Mouse (Mus musculus): ENCODE data around the gene Zfr2. TPM values are rescaled to one million over a fixed set of nuclear protein-coding genes. Genes with fewer than 3 reads are reported as not detected.

Gene Zfr2
- total RNA-seq, 2 experiments from 2014 or later = 58.0 to 66.8 TPM

DNA sequence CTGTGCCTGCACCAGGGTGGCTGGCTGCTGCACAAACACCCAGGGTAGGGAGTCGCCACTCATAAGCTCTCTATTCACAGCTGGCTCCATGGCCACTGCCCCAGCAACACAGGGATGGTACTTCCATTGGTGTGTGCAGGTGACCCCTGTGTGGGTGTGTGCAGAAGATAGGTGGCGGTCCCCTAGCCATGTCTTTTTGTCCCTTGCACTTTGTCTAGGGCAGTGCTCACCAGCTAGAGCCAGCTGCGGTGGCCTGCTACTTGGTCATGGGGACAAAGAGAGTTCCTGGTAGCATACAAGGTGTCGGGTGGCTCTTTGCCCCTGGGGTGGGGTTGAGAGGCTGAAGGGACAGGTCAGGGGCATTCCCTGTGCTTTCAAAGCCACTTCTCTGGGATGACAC lies 11.2 kb downstream of the Zfr2 start:
- DNase-seq (ENCODE audit: low spot score in 2 of 2) = no peak

- peak; percentile 88 to 89 for DNase-seq (ENCODE audit: low spot score in 2 of 2)
These were observed 11.6 kb downstream of the Zfr2 start for GRCm38 (mm10) chr10:81244595-81244994.

DNA sequence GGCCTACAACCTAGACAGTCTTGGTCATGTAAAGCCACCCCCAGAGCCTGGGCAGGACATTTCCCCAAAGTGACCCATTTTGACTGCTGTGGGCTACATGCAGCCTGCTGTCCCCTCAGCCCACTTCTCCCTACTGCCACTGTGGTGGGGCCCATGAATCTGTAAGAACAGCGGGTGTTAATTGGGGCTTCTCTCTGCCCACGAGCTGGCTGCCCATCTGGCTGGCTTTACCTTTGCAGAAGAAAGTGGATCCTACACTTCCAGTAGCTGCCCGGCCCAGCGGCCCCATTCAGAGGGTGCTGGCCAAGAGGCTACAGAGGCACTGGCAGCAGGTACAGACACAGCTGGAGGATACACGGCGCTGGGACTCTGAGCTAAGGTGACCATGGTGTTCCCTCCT lies 12.2 kb downstream of the Zfr2 start:
- DNase-seq (ENCODE audit: low spot score in 2 of 2) = no peak

DNA sequence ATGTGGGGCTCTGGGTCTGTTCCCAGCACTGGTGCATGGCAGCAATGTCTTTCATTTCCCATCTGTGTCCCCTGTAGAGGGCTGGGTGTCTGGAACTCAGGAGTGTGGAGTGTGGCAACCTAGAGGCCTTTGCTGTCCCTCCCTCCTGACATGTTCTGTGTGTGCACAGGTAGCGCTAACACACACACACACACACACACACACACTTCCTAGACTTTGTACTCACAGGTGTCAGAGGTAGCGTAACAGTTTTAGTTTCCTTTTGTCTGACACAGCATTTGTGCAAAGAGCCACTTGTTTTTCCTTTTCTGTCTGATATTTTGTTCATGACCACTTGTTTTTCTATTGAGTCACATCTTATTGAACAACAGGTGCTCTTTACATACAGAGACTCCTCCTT lies 14.8 kb downstream of the Zfr2 start:
- no peak for DNase-seq (ENCODE audit: low spot score in 2 of 2)

- no peak for DNase-seq (ENCODE audit: low spot score in 2 of 2)
These were observed 16.5 kb downstream of the Zfr2 start for GRCm38 (mm10) chr10:81249442-81249841.

- peak; percentile 80 to 83 for DNase-seq (ENCODE audit: low spot score in 2 of 2)
These were observed 19.8 kb downstream of the Zfr2 start, which contains the start of gene Matk for GRCm38 (mm10) chr10:81252424-81253419. Matk (plus strand) TSS chr10:81252935.

DNA sequence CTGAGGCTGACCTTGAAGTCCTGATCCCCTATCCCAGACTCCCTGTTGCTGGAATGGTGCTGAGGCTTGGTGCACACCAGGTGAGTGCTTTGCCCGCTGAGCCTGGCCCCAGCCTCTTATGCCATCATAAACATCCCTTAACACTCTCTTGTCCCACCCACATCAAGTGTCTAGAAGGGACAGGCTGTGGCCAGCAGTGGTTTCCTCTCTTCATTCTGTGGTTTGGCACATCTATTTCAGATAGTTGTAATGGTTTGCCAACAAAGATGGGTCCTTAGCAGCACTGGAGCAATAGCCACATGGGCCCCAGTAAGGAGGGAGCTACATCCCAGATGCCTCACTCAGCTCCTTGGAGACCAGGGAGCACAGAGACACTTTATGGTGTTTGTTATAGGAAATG lies 21.9 kb downstream of the Zfr2 start:
- no peak for DNase-seq (ENCODE audit: low spot score in 2 of 2)

DNA sequence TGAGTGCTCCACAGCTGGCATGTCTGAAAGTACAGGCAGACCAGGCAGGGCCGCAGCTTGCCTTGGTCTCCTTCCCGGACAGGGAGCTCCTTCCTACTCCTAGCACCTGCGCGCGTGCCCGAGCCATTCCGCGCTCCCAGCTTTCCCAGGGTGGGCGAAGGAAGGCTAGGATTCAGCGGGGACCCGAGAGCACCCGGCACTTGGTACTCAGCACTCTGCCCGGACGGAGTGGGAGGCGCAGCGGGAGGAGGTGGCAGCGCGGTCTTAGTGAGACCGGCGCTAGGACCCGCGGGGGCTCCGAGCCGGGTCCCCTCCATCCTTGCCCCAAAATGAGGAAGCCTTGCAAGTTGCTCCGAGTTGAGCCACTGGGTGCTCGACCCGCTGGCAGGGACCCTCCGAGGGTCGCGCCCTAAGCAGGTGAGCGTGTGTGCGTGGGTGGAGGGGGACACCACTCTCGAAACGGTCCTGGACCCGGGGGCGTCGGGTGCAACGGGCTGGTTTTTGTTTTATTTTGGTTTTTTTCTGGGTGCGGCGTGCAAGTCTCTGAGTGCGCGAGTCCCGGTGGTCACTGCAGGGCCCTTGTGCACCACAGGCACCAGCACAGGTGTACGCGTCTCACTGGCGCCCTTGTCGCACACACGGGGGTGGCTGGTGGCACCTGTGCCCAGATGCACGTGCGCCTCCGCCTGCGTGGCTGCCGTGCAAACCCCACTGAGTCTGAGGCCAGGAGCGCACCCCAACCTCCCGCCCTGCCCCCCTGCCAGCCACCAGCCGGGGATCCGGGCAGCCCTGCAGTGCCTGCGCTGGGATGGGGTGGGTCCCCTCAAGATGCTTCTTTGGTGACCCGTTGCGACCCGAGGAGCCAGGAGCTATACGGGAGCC lies 24.4 kb downstream of the Zfr2 start:
- DNase-seq (ENCODE audit: low spot score in 2 of 2) = peak; percentile 53 to 66

- peak in 1 of 2 experiments; percentile 49 for DNase-seq (ENCODE audit: low spot score in 2 of 2)
These were observed 26.4 kb downstream of the Zfr2 start for GRCm38 (mm10) chr10:81259225-81259884.

DNA sequence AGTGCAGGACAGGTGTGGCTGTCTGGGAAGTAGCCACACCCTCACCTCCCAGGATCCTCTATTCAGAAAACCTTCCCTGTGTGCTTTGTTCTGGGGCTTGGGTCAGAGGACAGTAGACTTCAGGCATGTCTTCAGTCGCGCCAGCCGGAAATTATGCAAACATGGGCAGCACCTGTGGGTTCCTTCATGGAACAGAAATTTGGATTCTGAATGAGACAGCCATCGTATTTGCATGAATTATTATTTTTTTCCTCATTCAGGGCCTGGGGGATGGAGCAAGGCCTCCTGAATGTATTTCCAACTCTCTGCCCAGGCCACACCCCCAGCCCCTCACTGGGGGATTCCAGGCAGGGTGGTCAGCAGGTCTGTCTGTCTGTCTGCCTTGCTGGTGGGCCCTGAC lies 28.1 kb downstream of the Zfr2 start:
- DNase-seq (ENCODE audit: low spot score in 2 of 2) = no peak

DNA sequence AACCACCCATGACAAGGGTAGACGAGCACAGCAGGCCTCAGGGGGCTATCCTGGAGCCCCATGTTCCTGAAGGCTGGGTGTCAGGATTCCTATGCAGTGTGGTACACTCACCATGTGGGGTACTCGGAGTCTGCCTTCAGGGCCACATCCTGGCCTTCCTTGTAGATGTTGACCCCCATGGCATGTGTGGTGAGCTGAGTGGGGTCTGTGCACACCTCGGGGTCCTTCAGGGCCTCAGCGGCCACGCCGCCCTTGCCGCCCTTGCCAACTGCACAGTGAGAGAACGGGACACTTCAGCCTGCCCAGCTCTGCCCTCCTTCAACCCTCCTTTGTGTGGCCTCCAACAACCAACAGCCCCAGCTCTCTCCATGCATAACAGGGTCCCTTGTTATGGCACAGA lies 32.6 kb downstream of the Zfr2 start:
- no peak for DNase-seq (ENCODE audit: low spot score in 2 of 2)

GRCm38 (mm10) chr10:81266211-81267105 lies 33.5 kb downstream of the Zfr2 start, which contains the start of the genes Mrpl54 and Apba3:
Mrpl54 (minus strand) TSS chr10:81266934.
Apba3 (plus strand) TSS chr10:81266960.
- peak; percentile 94 to 96 for DNase-seq (ENCODE audit: low spot score in 2 of 2)

- peak; percentile 75 to 78 for DNase-seq (ENCODE audit: low spot score in 2 of 2)
These were observed 35.1 kb downstream of the Zfr2 start for GRCm38 (mm10) chr10:81268056-81268455.

DNA sequence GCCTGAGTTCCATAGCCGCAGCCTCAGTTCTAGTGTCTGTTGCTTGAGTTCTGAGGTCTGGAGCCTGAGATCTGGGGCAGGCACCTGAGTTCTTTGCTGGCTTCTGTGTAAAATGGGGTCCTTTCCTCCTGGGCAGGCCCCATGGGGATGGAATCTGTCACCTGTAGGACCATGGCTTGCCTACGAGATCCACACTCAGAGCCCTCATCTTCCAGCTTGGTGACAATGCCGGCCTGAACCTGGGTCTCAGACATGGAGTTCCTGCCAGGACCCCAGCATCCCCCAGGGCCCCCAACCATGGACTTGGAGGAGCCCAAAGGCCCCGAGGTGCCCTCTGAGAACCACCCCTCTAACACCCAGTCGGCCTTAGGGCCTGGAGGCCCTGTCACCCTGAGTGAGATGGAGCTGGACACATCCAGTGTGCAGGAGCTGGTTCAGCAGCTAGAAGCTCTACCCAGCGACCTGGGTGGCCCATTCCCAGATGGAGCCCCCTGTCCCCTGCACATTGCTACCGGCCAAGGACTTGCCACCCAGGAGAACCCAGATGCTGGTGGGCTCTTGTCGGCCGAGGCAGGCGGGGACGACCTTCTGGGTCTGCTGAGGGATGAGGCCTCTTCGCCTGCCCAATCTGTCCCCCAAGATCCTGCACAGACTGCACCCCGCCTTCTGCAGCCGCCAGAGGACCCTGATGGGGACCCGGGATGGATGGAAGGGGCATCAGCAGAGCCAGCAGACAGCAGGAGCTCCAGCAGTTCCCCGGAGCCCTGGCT lies 35.9 kb downstream of the Zfr2 start:
- DNase-seq (ENCODE audit: low spot score in 2 of 2) = no peak

GRCm38 (mm10) chr10:81272356-81272755 lies 39.4 kb downstream of the Zfr2 start:
- no peak for DNase-seq (ENCODE audit: low spot score in 2 of 2)

GRCm38 (mm10) chr10:81273842-81274241 lies 40.9 kb downstream of the Zfr2 start:
- DNase-seq (ENCODE audit: low spot score in 2 of 2) = no peak

DNA sequence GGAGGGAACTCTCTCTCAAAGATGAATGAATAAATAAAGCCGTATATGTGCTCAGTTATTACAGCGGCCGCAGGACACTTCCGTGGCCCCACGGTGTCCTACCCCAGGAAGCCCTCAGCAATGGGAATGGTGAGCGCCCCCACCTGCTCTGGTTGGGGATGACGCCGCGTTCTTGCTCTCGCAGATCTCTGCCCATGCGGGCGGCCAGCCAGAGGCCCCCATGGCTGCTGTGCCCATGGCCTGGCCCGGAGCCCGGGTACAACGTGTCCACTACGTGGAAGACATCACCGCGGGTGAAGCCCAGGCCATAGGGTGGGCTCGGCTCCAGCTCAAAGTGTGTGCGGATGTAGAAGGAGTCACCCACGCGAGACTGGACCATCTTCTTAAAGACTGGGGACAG lies 44.7 kb downstream of the Zfr2 start:
- no peak for DNase-seq (ENCODE audit: low spot score in 2 of 2)

DNA sequence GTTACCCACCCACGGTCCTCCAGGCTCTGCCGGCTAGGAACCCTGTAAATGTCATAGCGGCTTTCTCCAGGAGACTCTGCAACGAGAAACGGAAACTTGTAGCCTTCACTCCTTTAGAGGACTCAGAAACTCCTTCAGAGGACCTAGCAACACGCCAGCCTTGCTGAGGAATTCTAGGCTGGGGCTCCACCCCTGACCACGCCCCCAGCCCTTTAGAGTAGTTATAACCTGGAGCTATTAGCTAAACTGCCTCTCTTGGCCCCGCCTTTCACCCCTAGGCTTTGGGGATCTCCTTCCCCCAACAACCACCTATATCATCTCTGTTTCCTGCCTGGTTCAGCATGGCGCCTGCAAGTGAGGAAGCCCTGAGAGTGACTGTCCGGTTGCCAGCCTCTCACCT lies 46.5 kb downstream of the Zfr2 start:
- no peak for DNase-seq (ENCODE audit: low spot score in 2 of 2)

GRCm38 (mm10) chr10:81284189-81284588 lies 51.2 kb downstream of the Zfr2 start:
- no peak for DNase-seq (ENCODE audit: low spot score in 2 of 2)
